In genomic region chr9:66282582-66282981, GRCm38 (mm10) we compare ENCODE assay signal across 16 mouse cellular contexts.
A peak's percentile ranks its signal among the peaks of the same experiment; 100 is the strongest.
DNase-seq lines count a peak whose midpoint lies in the region; ATAC-seq and TF ChIP-seq lines count a peak whose summit lies in the region.
"Had no signal": no experiment of that assay in that cellular context is flagged by ENCODE, and none has a peak within 500 bp of the region (broad histone marks: within the 10 kb centered on the region; RNA-seq: fewer than 3 reads in every experiment).

No protein-coding gene starts in this region.

- no peak overlapping the region for H3K4me3 ChIP-seq in heart, postnatal 0 days (ENCODE audit: low read depth, low read length)
- H3K4me3 ChIP-seq in lung, embryonic 14.5 days (ENCODE audit: low read depth, low read length), result no peak overlapping the region
- H3K4me3 ChIP-seq: hindbrain, embryonic 12.5 days; limb, embryonic 13.5 days; megakaryocyte, embryonic 14.5 days; neural tube, embryonic 15.5 days had no signal

- no peak overlapping the region for H3K4me2 ChIP-seq in heart, postnatal 0 days (ENCODE audit: low read depth, low read length)
- no peak overlapping the region for H3K4me2 ChIP-seq in lung, embryonic 14.5 days
- H3K4me2 ChIP-seq: hindbrain, embryonic 12.5 days; limb, embryonic 13.5 days; neural tube, embryonic 15.5 days had no signal

- no peak overlapping the region for H3K9ac ChIP-seq in heart, postnatal 0 days (replicated peaks; ENCODE audit: low read depth, low read length)
- no peak overlapping the region for H3K9ac ChIP-seq in lung, embryonic 14.5 days
- H3K9ac ChIP-seq: hindbrain, embryonic 12.5 days; limb, embryonic 13.5 days; neural tube, embryonic 15.5 days had no signal

- H3K27ac ChIP-seq in heart, postnatal 0 days (ENCODE audit: low read depth), result no peak overlapping the region
- no peak overlapping the region for H3K27ac ChIP-seq in lung, embryonic 14.5 days (ENCODE audit: low read depth)
- H3K27ac ChIP-seq: limb, embryonic 13.5 days; neural tube, embryonic 15.5 days had no signal

- ATAC-seq in heart, postnatal 0 days (ENCODE audit: insufficient read depth, low read depth), result no peak
- ATAC-seq in lung, embryonic 14.5 days (ENCODE audit: insufficient read depth), result no peak
- ATAC-seq: Patski had no signal

- no peaks in the 10 kb centered on the region for H3K9me3 ChIP-seq in heart, postnatal 0 days (replicated peaks; ENCODE audit: control insufficient read depth, low read length)
- H3K9me3 ChIP-seq in lung, embryonic 14.5 days (ENCODE audit: low read depth, low read length), result no peaks in the 10 kb centered on the region
- H3K9me3 ChIP-seq: hindbrain, embryonic 12.5 days; limb, embryonic 13.5 days; megakaryocyte, embryonic 14.5 days; neural tube, embryonic 15.5 days had no signal

- DNase-seq in heart, postnatal 0 days (ENCODE audit: low spot score), result no peak
- no peak for DNase-seq in heart, postnatal 36 days
- no peak for DNase-seq in lung, embryonic 14.5 days
- no peak for DNase-seq in lung, postnatal 36 days
- DNase-seq in ES-CJ7 (ENCODE audit: low read depth, low spot score), result peak; percentile 51
- DNase-seq in splenic B cell, adult 2 months (ENCODE audit: low read depth, low spot score), result peak; percentile 38
- no peak for DNase-seq in adrenal gland, adult 18-20 months (ENCODE audit: low spot score in 2 of 2)
- DNase-seq: kidney, adult 18-20 months; kidney, postnatal 4 days; retina, postnatal 1 day; thymus, postnatal 36 days had no signal

- WGBS in heart, postnatal 0 days, result 95% methylated on average over 1 of the region's 1 CpGs
- whole genome bisulfite sequencing in lung, embryonic 14.5 days, result 97% methylated on average over 1 of the region's 1 CpGs

- TF ChIP-seq CTCF in heart, postnatal 0 days (IDR thresholded peaks at IDR 0.05; ENCODE audit: low read depth), result peak; percentile 11; the same call in 1 of the 2 replicates
- TF ChIP-seq CTCF in lung, embryonic 14.5 days (IDR thresholded peaks at IDR 0.05; ENCODE audit: low read depth), result peak; percentile 40

- H3K27me3 ChIP-seq in heart, postnatal 0 days (ENCODE audit: control insufficient read depth, insufficient read depth, low read length), result no peaks in the 10 kb centered on the region
- no peaks in the 10 kb centered on the region for H3K27me3 ChIP-seq in lung, embryonic 14.5 days (ENCODE audit: insufficient read depth, low read length)
- H3K27me3 ChIP-seq in splenic B cell, adult 2 months (ENCODE audit: control insufficient read depth, insufficient read depth, low read length, poor library complexity, severe bottlenecking), result no peaks in the 10 kb centered on the region
- H3K27me3 ChIP-seq: hindbrain, embryonic 12.5 days; limb, embryonic 13.5 days; megakaryocyte, embryonic 14.5 days; neural tube, embryonic 15.5 days; Patski had no signal

- no peaks in the 10 kb centered on the region for H3K36me3 ChIP-seq in heart, postnatal 0 days (replicated peaks; ENCODE audit: control insufficient read depth, insufficient read depth, low read length)
- no peaks in the 10 kb centered on the region for H3K36me3 ChIP-seq in lung, embryonic 14.5 days (ENCODE audit: insufficient read depth)
- no peaks in the 10 kb centered on the region for H3K36me3 ChIP-seq in splenic B cell, adult 2 months (ENCODE audit: control insufficient read depth, insufficient read depth, low read length, poor library complexity, severe bottlenecking)
- H3K36me3 ChIP-seq: hindbrain, embryonic 12.5 days; limb, embryonic 13.5 days; neural tube, embryonic 15.5 days had no signal

- intact Hi-C loops in heart, postnatal 36 days (cut with DNase I), result loop anchor here (5.0 kb wide), 3 partner anchors 70 to 125 kb away; partner anchors contain the start of genes Dapk2 and Herc1

- TF ChIP-seq EP300 in heart, postnatal 0 days (IDR thresholded peaks at IDR 0.05; ENCODE audit: low read depth), result no peak

- 0 out of 2 replicates have a peak, but pooled peaks cover 4% of the 10 kb centered on the region for H3K4me1 ChIP-seq in heart, postnatal 0 days (ENCODE audit: control insufficient read depth, insufficient read depth)
- 0 out of 2 replicates have a peak, but pooled peaks cover 2% of the 10 kb centered on the region for H3K4me1 ChIP-seq in lung, embryonic 14.5 days (ENCODE audit: insufficient read depth)
- H3K4me1 ChIP-seq: hindbrain, embryonic 12.5 days had no signal

Comparison
In these comparisons a context has a peak if more than half of its experiments do, and no peak if none do; other contexts are left out.
1. DNase-seq: peak in ES-CJ7 (single experiment) and splenic B cell, adult 2 months (single experiment); none in heart, postnatal 0 days (single experiment), heart, postnatal 36 days (0 of 2), lung, embryonic 14.5 days (single experiment), lung, postnatal 36 days (single experiment) and adrenal gland, adult 18-20 months (0 of 2).